Mouse (Mus musculus): ENCODE measurements around the gene Adcy4. TPM values are rescaled to one million over a fixed set of nuclear protein-coding genes. Genes with fewer than 3 reads are reported as not detected.

The Adcy4 gene
- polyA plus RNA-seq, 1 experiment from 2014 or later, result 5.4 TPM

GRCm38 (mm10) chr14:55822435-55822990 lies 38.6 kb upstream of the Adcy4 start:
- H3K36me3 ChIP-seq (replicated peaks), result peaks cover 10% of the 10 kb centered on the region
- DNase-seq (ENCODE audit: extremely low spot score, low spot score), result peak; percentile 87
- peaks cover 51% of the 10 kb centered on the region for H3K4me1 ChIP-seq
- H3K27ac ChIP-seq, result peak overlapping the region; percentile 98
- peaks cover 23% of the 10 kb centered on the region for H3K27me3 ChIP-seq (ENCODE audit: poor library complexity, severe bottlenecking)
- no peaks in the 10 kb centered on the region for H3K9me3 ChIP-seq
- peak overlapping the region; percentile 72 for H3K4me3 ChIP-seq
- 6% methylated on average over 13 of the region's 13 CpGs for WGBS

DNA sequence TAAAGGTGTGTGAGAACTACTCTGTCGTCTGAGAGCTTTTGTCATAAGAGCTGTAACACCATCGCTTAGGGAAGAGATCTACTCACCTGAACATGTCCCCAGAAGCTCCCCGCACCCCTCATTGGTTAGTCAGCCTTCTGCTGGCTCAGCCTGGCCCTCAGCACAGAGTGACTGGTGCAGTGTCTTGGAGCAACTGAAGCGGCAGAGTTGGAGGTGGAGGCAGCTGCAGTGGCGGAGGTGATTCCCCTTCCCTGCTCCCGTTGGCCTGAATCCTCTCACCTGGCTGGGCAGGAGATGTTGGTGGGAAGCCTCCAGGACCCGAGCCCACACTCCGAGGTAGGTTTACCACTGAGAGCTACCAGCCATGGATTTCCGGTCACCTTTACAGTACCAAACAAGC lies 36.7 kb upstream of the Adcy4 start:
- WGBS, result 89% methylated on average over 9 of the region's 9 CpGs
- no peaks in the 10 kb centered on the region for H3K36me3 ChIP-seq (replicated peaks)
- H3K27me3 ChIP-seq (ENCODE audit: poor library complexity, severe bottlenecking), result peaks cover 4% of the 10 kb centered on the region
- no peak for DNase-seq (ENCODE audit: extremely low spot score, low spot score)
- H3K27ac ChIP-seq, result no peak overlapping the region
- H3K4me3 ChIP-seq, result no peak overlapping the region
- H3K9me3 ChIP-seq, result no peaks in the 10 kb centered on the region
- peaks cover 33% of the 10 kb centered on the region for H3K4me1 ChIP-seq

DNA sequence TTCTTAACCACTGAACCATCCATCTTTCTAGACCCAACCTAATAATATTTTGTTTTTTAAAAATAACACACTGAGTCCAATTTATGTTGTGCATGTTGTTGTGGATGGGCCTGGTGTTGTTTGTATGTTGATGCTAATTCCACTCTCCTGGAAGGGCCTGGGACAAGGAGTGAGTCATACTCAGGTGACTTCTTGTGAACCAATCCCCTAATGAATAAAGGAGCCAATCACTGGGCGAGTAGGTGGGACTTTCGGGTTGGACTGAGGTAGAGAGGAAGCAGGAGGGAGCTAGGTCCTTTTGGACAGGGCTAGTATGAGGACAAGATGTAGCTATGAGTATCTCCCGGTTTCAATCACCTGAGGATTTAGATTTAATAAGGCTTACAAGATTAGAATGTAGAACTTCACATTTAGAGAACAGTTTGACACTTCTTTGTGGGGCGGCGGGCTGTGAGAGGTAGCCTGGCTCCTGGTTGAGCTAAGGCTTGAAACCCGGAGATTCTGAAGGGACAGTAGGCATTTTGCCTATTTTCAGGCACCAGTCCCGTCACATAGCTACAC lies 36.0 kb upstream of the Adcy4 start:
- Histone ChIP-seq H3K9me3 (no peaks in the 10 kb centered on the region), H3K36me3 (replicated peaks) (no peaks in the 10 kb centered on the region), H3K27ac (no peak overlapping the region), H3K27me3 (ENCODE audit: poor library complexity, severe bottlenecking) (no peaks in the 10 kb centered on the region), H3K4me3 (no peak overlapping the region), H3K4me1 (peaks cover 33% of the 10 kb centered on the region)
- DNase-seq (ENCODE audit: extremely low spot score, low spot score), result no peak
- WGBS, result 78% methylated on average over 7 of the region's 7 CpGs

GRCm38 (mm10) chr14:55815310-55815751 lies 31.4 kb upstream of the Adcy4 start:
- no peak for DNase-seq (ENCODE audit: extremely low spot score, low spot score)
- Histone ChIP-seq H3K9me3 (no peaks in the 10 kb centered on the region), H3K36me3 (replicated peaks) (no peaks in the 10 kb centered on the region), H3K4me1 (peaks cover 9% of the 10 kb centered on the region), H3K4me3 (peak overlapping the region; percentile 63), H3K27ac (peak overlapping the region; percentile 74), H3K27me3 (ENCODE audit: poor library complexity, severe bottlenecking) (no peaks in the 10 kb centered on the region)
- WGBS, result 25% methylated on average over 17 of the region's 17 CpGs

- Histone ChIP-seq H3K36me3 (replicated peaks) (no peaks in the 10 kb centered on the region), H3K9me3 (no peaks in the 10 kb centered on the region), H3K4me1 (peaks cover 9% of the 10 kb centered on the region), H3K4me3 (peak overlapping the region; percentile 63), H3K27ac (peak overlapping the region; percentile 74), H3K27me3 (ENCODE audit: poor library complexity, severe bottlenecking) (no peaks in the 10 kb centered on the region)
- peak; percentile 78 for DNase-seq (ENCODE audit: extremely low spot score, low spot score)
- 24% methylated on average over 16 of the region's 16 CpGs for WGBS
Measured at GRCm38 (mm10) chr14:55814885-55815284, 31.0 kb upstream of the Adcy4 start.

DNA sequence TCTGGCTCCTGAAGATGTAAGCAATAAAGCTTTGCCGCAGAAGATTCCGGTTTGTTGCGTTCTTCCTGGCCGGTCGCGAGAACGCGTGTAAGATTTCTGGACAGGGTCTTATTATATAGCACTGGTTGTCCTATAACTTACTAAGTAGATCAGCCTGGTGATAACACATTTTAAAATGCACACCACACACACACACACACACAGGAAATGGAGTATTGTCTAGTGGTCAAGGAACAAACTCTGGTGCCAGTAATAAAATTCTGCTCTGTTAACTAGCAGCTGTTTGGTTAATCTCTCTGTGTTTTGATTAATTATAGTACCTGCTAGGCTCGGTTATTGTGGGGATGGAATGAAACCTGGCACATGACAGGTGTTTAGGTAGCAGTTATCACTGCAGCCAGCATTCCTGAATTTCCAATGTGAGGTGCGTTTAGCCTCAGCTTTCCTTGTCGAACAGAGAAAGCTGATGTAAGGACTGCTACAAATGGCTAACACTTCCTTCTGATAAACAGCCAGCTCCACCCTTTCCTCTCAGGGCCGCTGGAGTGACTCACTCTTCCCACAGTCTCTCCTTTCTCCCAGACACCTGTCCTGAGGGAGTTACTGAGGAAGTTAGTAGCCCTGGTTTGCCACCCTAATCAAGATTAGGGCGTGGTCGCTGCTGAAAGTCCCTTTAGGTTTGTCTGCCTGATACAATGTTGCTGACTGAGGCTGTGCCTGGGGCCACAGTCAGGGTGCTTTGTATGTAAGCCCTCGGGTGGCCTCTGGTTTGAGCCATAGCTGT lies 11.7 kb upstream of the Adcy4 start:
- no peak for DNase-seq (ENCODE audit: extremely low spot score, low spot score)

DNA sequence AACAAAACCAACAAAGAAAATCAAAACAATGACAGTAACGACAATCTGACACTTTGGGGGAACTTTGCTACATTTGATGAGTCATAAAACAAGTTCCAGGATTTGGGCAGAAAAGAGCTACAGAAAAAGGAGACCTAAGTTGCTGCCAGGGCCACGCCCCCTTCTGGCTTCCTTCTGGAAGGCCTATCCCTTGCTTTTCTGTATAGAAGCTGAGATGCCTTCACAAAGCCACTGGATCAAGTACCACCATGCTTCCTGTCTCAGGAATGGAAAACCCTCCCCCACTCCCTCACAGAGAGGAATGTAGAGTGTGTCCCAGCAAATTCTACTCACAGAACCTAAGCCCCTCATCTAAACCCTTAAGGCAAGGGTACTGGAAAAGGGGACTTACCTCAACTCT lies 10.1 kb upstream of the Adcy4 start:
- 70% methylated on average over 2 of the region's 2 CpGs for WGBS
- H3K27me3 ChIP-seq (ENCODE audit: poor library complexity, severe bottlenecking), result peaks cover 20% of the 10 kb centered on the region

More for the DNA sequence above, 11.7 kb upstream of the Adcy4 start:
- H3K36me3 ChIP-seq (replicated peaks), result no peaks in the 10 kb centered on the region
- H3K27me3 ChIP-seq (ENCODE audit: poor library complexity, severe bottlenecking), result peaks cover 3% of the 10 kb centered on the region
- no peaks in the 10 kb centered on the region for H3K4me1 ChIP-seq
- 88% methylated on average over 15 of the region's 15 CpGs for WGBS
- no peak overlapping the region for H3K27ac ChIP-seq
- H3K9me3 ChIP-seq, result no peaks in the 10 kb centered on the region
- H3K4me3 ChIP-seq, result no peak overlapping the region

DNA sequence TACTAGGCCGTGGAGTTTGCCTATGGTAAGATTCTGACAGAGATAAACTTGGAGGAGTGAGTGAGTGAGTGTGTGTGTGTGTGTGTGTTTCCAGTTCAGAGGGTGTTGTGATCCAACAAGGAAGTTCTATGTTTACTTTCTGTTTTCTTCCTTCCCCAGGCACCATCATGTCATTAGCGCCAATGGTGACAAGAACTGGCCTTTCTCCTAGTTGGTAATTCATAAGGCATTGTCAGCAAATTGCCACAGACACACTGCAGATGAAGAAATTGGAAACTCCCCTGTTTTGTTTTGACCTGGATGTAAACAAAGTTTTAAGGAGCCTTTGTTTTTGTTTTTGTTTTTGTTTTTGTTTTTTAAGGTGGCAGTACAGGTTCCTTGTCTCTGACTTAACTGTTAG lies 9.6 kb upstream of the Adcy4 start:
- no peaks in the 10 kb centered on the region for H3K9me3 ChIP-seq
- peaks cover 4% of the 10 kb centered on the region for H3K4me1 ChIP-seq
- no peaks in the 10 kb centered on the region for H3K36me3 ChIP-seq (replicated peaks)
- 75% methylated on average over 2 of the region's 2 CpGs for WGBS
- peaks cover 24% of the 10 kb centered on the region for H3K27me3 ChIP-seq (ENCODE audit: poor library complexity, severe bottlenecking)
- no peak overlapping the region for H3K27ac ChIP-seq
- H3K4me3 ChIP-seq, result no peak overlapping the region
- no peak for DNase-seq (ENCODE audit: extremely low spot score, low spot score)

More for the DNA sequence above, 10.1 kb upstream of the Adcy4 start:
- no peak overlapping the region for H3K27ac ChIP-seq
- no peaks in the 10 kb centered on the region for H3K9me3 ChIP-seq
- H3K4me1 ChIP-seq, result no peaks in the 10 kb centered on the region
- DNase-seq (ENCODE audit: extremely low spot score, low spot score), result no peak
- H3K4me3 ChIP-seq, result no peak overlapping the region
- H3K36me3 ChIP-seq (replicated peaks), result no peaks in the 10 kb centered on the region

DNA sequence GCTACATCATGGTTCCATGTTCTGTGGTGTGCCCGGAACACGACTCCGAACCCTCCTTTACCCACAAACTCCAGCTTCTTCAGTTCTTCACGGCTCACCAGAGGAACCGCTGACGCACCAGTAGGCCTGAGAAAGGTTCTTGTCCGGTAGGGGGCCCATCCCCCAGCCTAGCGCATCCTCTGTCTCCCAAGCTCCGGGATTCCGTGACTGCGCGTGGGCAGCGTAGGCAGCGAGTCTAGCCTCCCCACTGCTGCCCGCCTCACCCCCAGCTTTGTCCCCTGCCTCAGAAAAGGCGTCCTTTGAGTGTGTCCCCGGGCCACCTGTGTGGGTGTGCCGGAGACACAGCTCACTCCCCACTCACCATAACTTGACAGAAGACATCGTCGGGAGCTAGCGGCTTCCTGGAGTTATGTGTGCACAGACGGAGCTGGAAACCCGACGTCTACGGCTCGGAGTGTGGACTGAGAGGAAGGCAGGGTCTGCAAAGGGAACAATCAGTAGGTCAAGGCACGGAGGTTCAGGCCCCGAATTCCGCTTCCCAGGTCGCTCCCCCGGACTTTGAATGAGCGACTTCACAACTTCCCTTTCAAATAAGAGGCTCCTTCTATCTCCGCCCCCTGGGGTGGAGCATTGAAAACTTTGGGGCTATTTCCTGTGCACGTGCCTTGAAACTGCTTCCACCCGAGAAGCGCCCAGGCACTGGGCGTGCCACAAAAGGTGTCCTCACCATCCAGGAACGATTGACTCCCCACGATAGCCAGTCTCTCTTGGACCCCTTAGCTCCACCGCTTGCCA lies 4.6 kb upstream of the Adcy4 start, which contains the start of gene Ripk3:
Gene Ripk3, minus strand, starts transcription at position 610 of the 795 bp plus-strand sequence.
- Histone ChIP-seq H3K4me3 (peak within 1 kb of the TSS; percentile 47), H3K27me3 (ENCODE audit: poor library complexity, severe bottlenecking) (peaks cover 74% of the 10 kb centered on the region), H3K36me3 (replicated peaks) (no peaks in the 10 kb centered on the region), H3K9me3 (no peaks in the 10 kb centered on the region), H3K27ac (no peak within 1 kb of the TSS), H3K4me1 (peaks cover 22% of the 10 kb centered on the region)
- DNase-seq (ENCODE audit: extremely low spot score, low spot score), result no peak
- WGBS, result 5% methylated on average over 40 of the region's 40 CpGs

- H3K36me3 ChIP-seq (replicated peaks), result no peaks in the 10 kb centered on the region
- no peak for DNase-seq (ENCODE audit: extremely low spot score, low spot score)
- WGBS, result 42% methylated on average over 11 of the region's 11 CpGs
Measured at GRCm38 (mm10) chr14:55787731-55788130, 3.8 kb upstream of the Adcy4 start.

GRCm38 (mm10) chr14:55785195-55785594 lies 1.3 kb upstream of the Adcy4 start:
- no peak overlapping the region for H3K4me3 ChIP-seq
- no peak for DNase-seq (ENCODE audit: extremely low spot score, low spot score)
- H3K4me1 ChIP-seq, result peaks cover 49% of the 10 kb centered on the region
- peaks cover 99% of the 10 kb centered on the region for H3K27me3 ChIP-seq (ENCODE audit: poor library complexity, severe bottlenecking)
- no peaks in the 10 kb centered on the region for H3K36me3 ChIP-seq (replicated peaks)
- H3K27ac ChIP-seq, result no peak overlapping the region
- 21% methylated on average over 6 of the region's 6 CpGs for WGBS
- no peaks in the 10 kb centered on the region for H3K9me3 ChIP-seq

More at GRCm38 (mm10) chr14:55787731-55788130, 3.8 kb upstream of the Adcy4 start:
- Histone ChIP-seq H3K9me3 (no peaks in the 10 kb centered on the region), H3K27me3 (ENCODE audit: poor library complexity, severe bottlenecking) (peaks cover 82% of the 10 kb centered on the region), H3K27ac (no peak overlapping the region), H3K4me1 (peaks cover 29% of the 10 kb centered on the region), H3K4me3 (peak overlapping the region; percentile 47; the same call in 1 of the 2 replicates)

GRCm38 (mm10) chr14:55783171-55783957 lies 531 bp downstream of the Adcy4 start:
- Histone ChIP-seq H3K36me3 (replicated peaks) (no peaks in the 10 kb centered on the region), H3K9me3 (no peaks in the 10 kb centered on the region), H3K27me3 (ENCODE audit: poor library complexity, severe bottlenecking) (peaks cover 95% of the 10 kb centered on the region), H3K27ac (peak overlapping the region; percentile 6; the same call in 1 of the 2 replicates), H3K4me3 (peak overlapping the region; percentile 46), H3K4me1 (peaks cover 43% of the 10 kb centered on the region)
- WGBS, result 2% methylated on average over 31 of the region's 31 CpGs
- no peak for DNase-seq (ENCODE audit: extremely low spot score, low spot score)
